Mouse (Mus musculus): ENCODE results near the gene Fyco1. TPM values are rescaled to one million over a fixed set of nuclear protein-coding genes. Genes with fewer than 3 reads are reported as not detected.

Gene Fyco1
- polyA plus RNA-seq, 1 experiment = 8.7 TPM

DNA sequence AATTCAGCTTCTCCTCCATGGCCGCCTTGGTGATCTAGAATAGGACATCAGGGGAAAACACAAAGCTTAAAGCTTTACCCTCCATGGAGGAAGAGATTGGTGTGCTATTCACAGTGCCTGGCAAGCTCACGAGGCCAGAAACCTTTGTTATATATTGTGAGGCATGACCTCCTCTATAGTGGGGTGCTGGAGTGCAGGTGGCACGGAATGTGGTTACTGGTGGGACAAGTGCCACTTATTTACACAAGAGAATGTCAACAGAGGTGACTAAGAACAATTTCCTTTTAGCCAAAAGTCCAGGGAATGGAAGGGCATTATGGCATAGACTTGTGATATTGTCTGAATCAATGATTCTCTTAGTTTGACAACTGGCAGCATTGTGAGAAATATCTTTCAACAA is 25.1 kb downstream of the Fyco1 start:
- no peaks in the 10 kb centered on the region for H3K79me2 ChIP-seq (ENCODE audit: control insufficient read depth, insufficient read depth)
- no peak overlapping the region for H3K4me3 ChIP-seq
- H3K36me3 ChIP-seq (ENCODE audit: control insufficient read depth, insufficient read depth) = peaks cover 35% of the 10 kb centered on the region
- H3K4me2 ChIP-seq (ENCODE audit: low read depth) = no peak overlapping the region
- H3ac ChIP-seq (ENCODE audit: control insufficient read depth, insufficient read length) = no peak overlapping the region
- no peaks in the 10 kb centered on the region for H3K27me3 ChIP-seq (ENCODE audit: control insufficient read depth, insufficient read depth, insufficient read length)
- TF ChIP-seq POLR2AphosphoS2 (IDR thresholded peaks at IDR 0.05; ENCODE audit: insufficient read length, low read depth) (no peak), CEBPB (IDR thresholded peaks at IDR 0.05; ENCODE audit: insufficient read depth, poor library complexity, severe bottlenecking) (no peak), USF1 (IDR thresholded peaks at IDR 0.05; ENCODE audit: low read depth) (no peak), TCF3 (IDR thresholded peaks at IDR 0.05; ENCODE audit: insufficient read length, low read depth) (no peak), TCF12 (IDR thresholded peaks at IDR 0.05; ENCODE audit: insufficient read depth, poor library complexity, severe bottlenecking) (no peak), SRF (IDR thresholded peaks at IDR 0.05; ENCODE audit: control insufficient read depth, insufficient read length, low read depth) (no peak), MYOG (IDR thresholded peaks at IDR 0.05; ENCODE audit: control insufficient read depth in 1 of 3, insufficient read depth in 1 of 3, insufficient read length in 2 of 3, low read depth in 2 of 3) (no peak), E2F4 (IDR thresholded peaks at IDR 0.05; ENCODE audit: insufficient read depth) (no peak), MAX (IDR thresholded peaks at IDR 0.05; ENCODE audit: low read depth) (no peak), REST (IDR thresholded peaks at IDR 0.05; ENCODE audit: insufficient read depth, insufficient read length) (no peak), MYOD1 (IDR thresholded peaks at IDR 0.05; ENCODE audit: control insufficient read depth in 1 of 3, insufficient read length in 2 of 3, low read depth in 2 of 3) (no peak), POLR2A (IDR thresholded peaks at IDR 0.05; ENCODE audit: insufficient read length, low read depth) (no peak)

DNA sequence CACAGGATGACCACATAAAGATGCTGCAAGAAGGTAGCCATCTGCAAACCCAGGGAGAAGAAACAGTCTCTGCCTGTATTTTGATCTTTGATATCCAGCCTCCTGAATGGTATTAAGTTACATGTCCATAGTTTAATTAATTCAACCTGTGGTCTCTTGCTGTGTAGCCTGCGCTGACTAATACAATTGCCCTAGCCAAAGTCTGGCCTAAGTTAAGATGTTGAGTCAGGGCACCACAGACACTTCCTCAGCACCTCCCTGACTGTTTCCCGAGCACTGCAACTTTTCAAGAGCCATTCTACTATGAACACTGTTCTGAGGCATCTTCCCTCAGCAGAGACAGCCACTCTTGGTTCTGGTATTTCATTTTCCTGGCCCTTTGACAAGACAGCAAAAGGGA is 33.1 kb downstream of the Fyco1 start:
- Histone ChIP-seq H3ac (ENCODE audit: control insufficient read depth, insufficient read length) (no peak overlapping the region), H3K27me3 (ENCODE audit: control insufficient read depth, insufficient read depth, insufficient read length) (no peaks in the 10 kb centered on the region), H3K4me3 (no peak overlapping the region), H3K4me2 (ENCODE audit: low read depth) (peak overlapping the region; percentile 49), H3K79me2 (ENCODE audit: control insufficient read depth, insufficient read depth) (no peaks in the 10 kb centered on the region), H3K36me3 (ENCODE audit: control insufficient read depth, insufficient read depth) (peaks cover 12% of the 10 kb centered on the region)
- no peak for TF ChIP-seq USF1 (IDR thresholded peaks at IDR 0.05; ENCODE audit: low read depth)

DNA sequence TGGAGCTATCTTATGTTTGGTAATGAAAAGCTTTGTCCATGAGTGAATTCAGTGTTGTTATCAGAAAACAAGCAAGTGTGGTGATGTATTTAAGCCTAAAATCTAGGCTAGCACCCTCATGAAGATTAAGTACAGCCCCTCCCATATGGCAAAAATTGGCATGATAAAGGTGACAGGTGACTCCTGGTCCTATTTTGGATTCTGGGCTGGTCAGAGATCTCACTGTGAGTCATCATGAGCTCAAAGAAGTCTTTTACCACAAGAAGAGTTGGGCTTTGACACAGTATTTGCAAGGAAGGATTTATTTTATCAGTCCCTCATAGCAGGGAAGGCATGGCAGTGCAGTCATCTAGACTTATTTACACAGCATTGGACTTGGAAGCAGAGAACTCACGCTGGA is 35.7 kb downstream of the Fyco1 start:
- Histone ChIP-seq H3ac (ENCODE audit: control insufficient read depth, insufficient read length) (no peak overlapping the region), H3K27me3 (ENCODE audit: control insufficient read depth, insufficient read depth, insufficient read length) (no peaks in the 10 kb centered on the region), H3K4me3 (no peak overlapping the region), H3K36me3 (ENCODE audit: control insufficient read depth, insufficient read depth) (peaks cover 12% of the 10 kb centered on the region), H3K4me2 (ENCODE audit: low read depth) (peak overlapping the region; percentile 42), H3K79me2 (ENCODE audit: control insufficient read depth, insufficient read depth) (no peaks in the 10 kb centered on the region)
- TF ChIP-seq REST (IDR thresholded peaks at IDR 0.05; ENCODE audit: insufficient read depth, insufficient read length) (no peak), MYOD1 (IDR thresholded peaks at IDR 0.05; ENCODE audit: control insufficient read depth in 1 of 3, insufficient read length in 2 of 3, low read depth in 2 of 3) (peak in 1 of 3 experiments; percentile 53), SRF (IDR thresholded peaks at IDR 0.05; ENCODE audit: control insufficient read depth, insufficient read length, low read depth) (no peak), MYOG (IDR thresholded peaks at IDR 0.05; ENCODE audit: control insufficient read depth in 1 of 3, insufficient read depth in 1 of 3, insufficient read length in 2 of 3, low read depth in 2 of 3) (no peak), CEBPB (IDR thresholded peaks at IDR 0.05; ENCODE audit: insufficient read depth, poor library complexity, severe bottlenecking) (no peak), E2F4 (IDR thresholded peaks at IDR 0.05; ENCODE audit: insufficient read depth) (no peak), MAX (IDR thresholded peaks at IDR 0.05; ENCODE audit: low read depth) (no peak), POLR2AphosphoS2 (IDR thresholded peaks at IDR 0.05; ENCODE audit: insufficient read length, low read depth) (no peak)

DNA sequence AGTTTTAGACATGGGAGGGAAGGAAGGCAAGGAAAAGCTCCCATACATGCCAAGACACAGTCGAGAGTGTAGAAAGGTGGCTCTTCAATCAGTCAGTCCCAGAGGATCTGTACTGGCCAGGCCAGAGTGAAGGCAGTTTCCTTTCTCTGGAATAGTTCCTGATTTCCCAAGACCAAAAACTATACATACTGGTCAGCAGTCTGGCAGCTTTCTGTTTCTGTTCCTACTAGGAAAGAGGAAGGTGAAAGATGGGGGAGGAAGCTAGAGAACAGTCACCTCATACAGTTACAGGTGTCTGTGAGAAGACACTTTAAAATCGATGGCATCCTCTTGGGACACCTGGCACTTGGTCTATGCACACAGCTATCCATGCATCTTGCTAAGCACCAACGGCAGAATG is 36.3 kb downstream of the Fyco1 start:
- H3ac ChIP-seq (ENCODE audit: control insufficient read depth, insufficient read length) = no peak overlapping the region
- TF ChIP-seq POLR2AphosphoS2 (IDR thresholded peaks at IDR 0.05; ENCODE audit: insufficient read length, low read depth) (no peak), SRF (IDR thresholded peaks at IDR 0.05; ENCODE audit: control insufficient read depth, insufficient read length, low read depth) (no peak), TCF3 (IDR thresholded peaks at IDR 0.05; ENCODE audit: insufficient read length, low read depth) (no peak), MYOD1 (IDR thresholded peaks at IDR 0.05; ENCODE audit: control insufficient read depth in 1 of 3, insufficient read length in 2 of 3, low read depth in 2 of 3) (no peak), REST (IDR thresholded peaks at IDR 0.05; ENCODE audit: insufficient read depth, insufficient read length) (no peak), USF1 (IDR thresholded peaks at IDR 0.05; ENCODE audit: low read depth) (no peak), TCF12 (IDR thresholded peaks at IDR 0.05; ENCODE audit: insufficient read depth, poor library complexity, severe bottlenecking) (no peak), CEBPB (IDR thresholded peaks at IDR 0.05; ENCODE audit: insufficient read depth, poor library complexity, severe bottlenecking) (no peak), POLR2A (IDR thresholded peaks at IDR 0.05; ENCODE audit: insufficient read length, low read depth) (no peak), E2F4 (IDR thresholded peaks at IDR 0.05; ENCODE audit: insufficient read depth) (no peak), MYOG (IDR thresholded peaks at IDR 0.05; ENCODE audit: control insufficient read depth in 1 of 3, insufficient read depth in 1 of 3, insufficient read length in 2 of 3, low read depth in 2 of 3) (no peak), MAX (IDR thresholded peaks at IDR 0.05; ENCODE audit: low read depth) (no peak)
- peak overlapping the region; percentile 42 for H3K4me2 ChIP-seq (ENCODE audit: low read depth)
- peaks cover 16% of the 10 kb centered on the region for H3K36me3 ChIP-seq (ENCODE audit: control insufficient read depth, insufficient read depth)
- no peaks in the 10 kb centered on the region for H3K27me3 ChIP-seq (ENCODE audit: control insufficient read depth, insufficient read depth, insufficient read length)
- no peak overlapping the region for H3K4me3 ChIP-seq
- H3K79me2 ChIP-seq (ENCODE audit: control insufficient read depth, insufficient read depth) = no peaks in the 10 kb centered on the region

DNA sequence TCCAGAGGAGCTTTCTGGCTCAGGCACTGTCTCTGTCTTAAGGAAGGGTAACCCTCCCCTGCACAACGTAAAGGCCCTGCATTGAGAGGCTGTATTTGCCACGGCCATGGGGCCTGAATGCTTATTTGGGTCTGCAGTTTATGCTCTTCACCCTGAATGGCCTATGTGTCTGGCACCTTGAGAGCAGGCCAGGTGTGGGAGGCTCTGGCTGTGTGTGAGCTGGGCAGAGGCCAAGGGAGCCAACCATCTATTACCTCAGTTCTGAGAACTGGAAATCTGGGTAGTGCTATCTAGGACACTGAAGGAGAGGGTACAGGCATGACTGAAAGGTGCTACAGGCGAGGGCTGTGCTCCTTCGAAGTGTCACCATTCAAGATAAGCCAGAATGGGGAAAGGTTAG is 36.9 kb downstream of the Fyco1 start:
- TF ChIP-seq USF1 (IDR thresholded peaks at IDR 0.05; ENCODE audit: low read depth) (no peak), MYOD1 (IDR thresholded peaks at IDR 0.05; ENCODE audit: control insufficient read depth in 1 of 3, insufficient read length in 2 of 3, low read depth in 2 of 3) (no peak), TCF3 (IDR thresholded peaks at IDR 0.05; ENCODE audit: insufficient read length, low read depth) (no peak), E2F4 (IDR thresholded peaks at IDR 0.05; ENCODE audit: insufficient read depth) (no peak), CEBPB (IDR thresholded peaks at IDR 0.05; ENCODE audit: insufficient read depth, poor library complexity, severe bottlenecking) (no peak), POLR2A (IDR thresholded peaks at IDR 0.05; ENCODE audit: insufficient read length, low read depth) (no peak), SRF (IDR thresholded peaks at IDR 0.05; ENCODE audit: control insufficient read depth, insufficient read length, low read depth) (no peak), TCF12 (IDR thresholded peaks at IDR 0.05; ENCODE audit: insufficient read depth, poor library complexity, severe bottlenecking) (no peak), REST (IDR thresholded peaks at IDR 0.05; ENCODE audit: insufficient read depth, insufficient read length) (no peak), MYOG (IDR thresholded peaks at IDR 0.05; ENCODE audit: control insufficient read depth in 1 of 3, insufficient read depth in 1 of 3, insufficient read length in 2 of 3, low read depth in 2 of 3) (no peak), MAX (IDR thresholded peaks at IDR 0.05; ENCODE audit: low read depth) (no peak), POLR2AphosphoS2 (IDR thresholded peaks at IDR 0.05; ENCODE audit: insufficient read length, low read depth) (no peak)
- H3K4me2 ChIP-seq (ENCODE audit: low read depth) = no peak overlapping the region
- H3K4me3 ChIP-seq = no peak overlapping the region
- H3K36me3 ChIP-seq (ENCODE audit: control insufficient read depth, insufficient read depth) = peaks cover 16% of the 10 kb centered on the region
- H3K27me3 ChIP-seq (ENCODE audit: control insufficient read depth, insufficient read depth, insufficient read length) = no peaks in the 10 kb centered on the region
- no peak overlapping the region for H3ac ChIP-seq (ENCODE audit: control insufficient read depth, insufficient read length)
- no peaks in the 10 kb centered on the region for H3K79me2 ChIP-seq (ENCODE audit: control insufficient read depth, insufficient read depth)
